Mouse (Mus musculus): ENCODE measurements at regions not wholly inside any gene's neighbourhood (a gene's known extent, or its start where the extent isn't known, plus 50 kb on each side); places are given as distances from the start of the nearest gene placed in this dataset.

GRCm38 (mm10) chr2:105544099-105544498 is 124.6 kb upstream of the Pax6 start:
- no peak for DNase-seq

- DNase-seq, result no peak
Measured at GRCm38 (mm10) chr2:105552092-105552491, 116.6 kb upstream of the Pax6 start.

GRCm38 (mm10) chr2:105586782-105587181 is 81.9 kb upstream of the Pax6 start:
- no peak for DNase-seq

GRCm38 (mm10) chr2:105594131-105594530 is 74.6 kb upstream of the Pax6 start:
- DNase-seq, result no peak

- DNase-seq, result peak; percentile 53 to 56
Measured at GRCm38 (mm10) chr2:105604553-105605116, 64.1 kb upstream of the Pax6 start.

GRCm38 (mm10) chr2:105607969-105608538 is 60.6 kb upstream of the Pax6 start:
- DNase-seq, result peak; percentile 48 to 49

GRCm38 (mm10) chr2:105608756-105609155 is 59.9 kb upstream of the Pax6 start:
- peak in 1 of 2 experiments; percentile 19 for DNase-seq

- DNase-seq, result no peak
Measured at GRCm38 (mm10) chr2:105611014-105611413, 57.7 kb upstream of the Pax6 start.

- DNase-seq, result no peak
Measured at GRCm38 (mm10) chr2:105611651-105612050, 57.0 kb upstream of the Pax6 start.

GRCm38 (mm10) chr2:105612051-105612664 is 56.5 kb upstream of the Pax6 start:
- DNase-seq, result no peak

GRCm38 (mm10) chr2:105612706-105613105 is 56.0 kb upstream of the Pax6 start:
- no peak for DNase-seq

GRCm38 (mm10) chr2:105613243-105613642 is 55.5 kb upstream of the Pax6 start:
- no peak for DNase-seq

- peak; percentile 60 to 67 for DNase-seq
Measured at GRCm38 (mm10) chr2:105615891-105616733, 52.6 kb upstream of the Pax6 start.

Measured in cerebellum, adult 18-20 months (tissue).